31 mouse cellular contexts compared by ENCODE assay signal in genomic region chr3:40691566-40691965, GRCm38 (mm10). TPM values are rescaled to one million over a fixed set of nuclear protein-coding genes. Genes with fewer than 3 reads are reported as not detected.
DNase-seq lines count a peak whose midpoint lies in the region; ATAC-seq and TF ChIP-seq lines count a peak whose summit lies in the region.
"Had no signal": no experiment of that assay in that cellular context is flagged by ENCODE, and none has a peak within 500 bp of the region (broad histone marks: within the 10 kb centered on the region; RNA-seq: fewer than 3 reads in every experiment).

No protein-coding gene starts in this region.

- DNase-seq in midbrain, embryonic 10.5 days (ENCODE audit: low spot score) = no peak
- DNase-seq in cerebellum, adult 18-20 months = peak; percentile 54 to 65
- DNase-seq in cerebellum, adult 9-11 months = peak; percentile 66
- no peak for DNase-seq in liver, postnatal 0 days
- no peak for DNase-seq in adrenal gland, adult 8-10 months
- DNase-seq: adrenal gland, adult 2 months; gastrocnemius, adult 2 months; kidney, adult 18-20 months; layer of hippocampus, adult 9-11 months; lung, postnatal 36 days; right cerebral cortex, postnatal 14 days; thymus, postnatal 14 days had no signal

- no peak for TF ChIP-seq EP300 in liver, postnatal 0 days (IDR thresholded peaks at IDR 0.05; ENCODE audit: low read depth)

- no peak for TF ChIP-seq CTCF in liver, postnatal 0 days (IDR thresholded peaks at IDR 0.05; ENCODE audit: low read depth)

- 84% methylated on average over 6 of the region's 6 CpGs for WGBS in midbrain, embryonic 10.5 days
- WGBS in midbrain, embryonic 15.5 days = 72% methylated on average over 6 of the region's 6 CpGs
- 75% methylated on average over 6 of the region's 6 CpGs for WGBS in liver, postnatal 0 days (ENCODE audit: insufficient replicate concordance)

- peaks cover 35% of the 10 kb centered on the region for H3K4me1 ChIP-seq in midbrain, embryonic 10.5 days
- H3K4me1 ChIP-seq in midbrain, embryonic 15.5 days = peaks cover 5% of the 10 kb centered on the region
- peaks cover 6% of the 10 kb centered on the region; the same call in 1 of the 2 replicates for H3K4me1 ChIP-seq in liver, postnatal 0 days (ENCODE audit: insufficient read depth)
- H3K4me1 ChIP-seq: embryonic facial prominence, embryonic 12.5 days; limb, embryonic 15.5 days had no signal

- no peaks in the 10 kb centered on the region for H3K27me3 ChIP-seq in midbrain, embryonic 10.5 days (ENCODE audit: low read depth, poor library complexity, severe bottlenecking)
- no peaks in the 10 kb centered on the region for H3K27me3 ChIP-seq in midbrain, embryonic 15.5 days (replicated peaks)
- no peaks in the 10 kb centered on the region for H3K27me3 ChIP-seq in liver, postnatal 0 days (ENCODE audit: insufficient read depth, low read length)
- H3K27me3 ChIP-seq: embryonic facial prominence, embryonic 12.5 days; forebrain, embryonic 12.5 days; limb, embryonic 15.5 days; lung, embryonic 15.5 days; neural tube, embryonic 12.5 days had no signal

- no peak overlapping the region for H3K9ac ChIP-seq in midbrain, embryonic 15.5 days
- no peak overlapping the region for H3K9ac ChIP-seq in liver, postnatal 0 days (replicated peaks)
- H3K9ac ChIP-seq: embryonic facial prominence, embryonic 12.5 days; forebrain, embryonic 12.5 days; limb, embryonic 15.5 days; liver, embryonic 14.5 days; lung, embryonic 15.5 days; neural tube, embryonic 12.5 days had no signal

- H3K4me3 ChIP-seq in midbrain, embryonic 10.5 days = no peak overlapping the region
- H3K4me3 ChIP-seq in midbrain, embryonic 15.5 days = no peak overlapping the region
- H3K4me3 ChIP-seq in liver, postnatal 0 days (ENCODE audit: low read depth, low read length) = no peak overlapping the region
- H3K4me3 ChIP-seq: embryonic facial prominence, embryonic 12.5 days; erythroblast, embryonic 14.5 days; forebrain, embryonic 12.5 days; gastrocnemius, adult 2 months; hindbrain, embryonic 10.5 days; limb, embryonic 15.5 days; lung, embryonic 15.5 days; neural tube, embryonic 12.5 days had no signal

- no peak for ATAC-seq in midbrain, embryonic 15.5 days (replicated peaks)
- no peak for ATAC-seq in granulocyte monocyte progenitor cell, adult 5-6 weeks (replicated peaks; ENCODE audit: poor library complexity, severe bottlenecking)
- ATAC-seq in liver, postnatal 0 days = no peak
- ATAC-seq: inflammation-experienced regulatory T-cells, adult 6 months had no signal

- no peaks in the 10 kb centered on the region for H3K9me3 ChIP-seq in midbrain, embryonic 10.5 days (replicated peaks)
- no peaks in the 10 kb centered on the region for H3K9me3 ChIP-seq in midbrain, embryonic 15.5 days
- no peaks in the 10 kb centered on the region for H3K9me3 ChIP-seq in liver, postnatal 0 days (ENCODE audit: low read length)
- H3K9me3 ChIP-seq: embryonic facial prominence, embryonic 12.5 days; forebrain, embryonic 12.5 days; hindbrain, embryonic 10.5 days; limb, embryonic 15.5 days; lung, embryonic 15.5 days; neural tube, embryonic 12.5 days had no signal

- no peak overlapping the region for H3K4me2 ChIP-seq in midbrain, embryonic 15.5 days
- H3K4me2 ChIP-seq in liver, postnatal 0 days (ENCODE audit: low read depth, low read length) = no peak overlapping the region
- H3K4me2 ChIP-seq: embryonic facial prominence, embryonic 12.5 days; forebrain, embryonic 12.5 days; heart, embryonic 11.5 days; limb, embryonic 15.5 days; lung, embryonic 15.5 days; neural tube, embryonic 12.5 days had no signal

- H3K27ac ChIP-seq in midbrain, embryonic 10.5 days (replicated peaks) = 0 out of 2 replicates have a peak overlapping the region, but pooled peaks have one; percentile 9
- H3K27ac ChIP-seq in midbrain, embryonic 15.5 days = no peak overlapping the region
- no peak overlapping the region for H3K27ac ChIP-seq in liver, postnatal 0 days (ENCODE audit: low read depth)
- H3K27ac ChIP-seq: embryonic facial prominence, embryonic 12.5 days; forebrain, embryonic 12.5 days; gastrocnemius, adult 2 months; hindbrain, embryonic 10.5 days; kidney, postnatal 0 days; limb, embryonic 15.5 days; liver, embryonic 14.5 days; lung, embryonic 15.5 days; neural tube, embryonic 12.5 days; stomach, postnatal 0 days had no signal

- peaks cover 16% of the 10 kb centered on the region; the same call in 1 of the 2 replicates for H3K36me3 ChIP-seq in midbrain, embryonic 10.5 days
- H3K36me3 ChIP-seq in midbrain, embryonic 15.5 days (replicated peaks) = no peaks in the 10 kb centered on the region
- H3K36me3 ChIP-seq in liver, postnatal 0 days (replicated peaks; ENCODE audit: insufficient read depth, low read length) = no peaks in the 10 kb centered on the region
- H3K36me3 ChIP-seq: embryonic facial prominence, embryonic 12.5 days; lung, embryonic 15.5 days had no signal

RNA-seq across cellular contexts. Expression of gene Slc25a31, which starts 17.1 kb away (rescaled TPM):
- polyA plus RNA-seq in midbrain, embryonic 10.5 days (2016; fragmentation: Nextera tagmentation; extraction: Ambion mirVana) = 0.10 and 0.21 TPM in 2 replicates
- 0.31 and 0.32 TPM in 2 replicates for polyA plus RNA-seq in midbrain, embryonic 15.5 days (2015; fragmentation: Nextera tagmentation; extraction: Ambion mirVana)
- total RNA-seq in granulocyte monocyte progenitor cell, adult 5-6 weeks (2014; fragmentation: Nextera tagmentation) = not detected in 2 replicates
- not detected in 2 replicates for total RNA-seq in granulocyte monocyte progenitor cell, adult 5-6 weeks (2017)
- polyA plus RNA-seq in liver, postnatal 0 days (2015; fragmentation: Nextera tagmentation; extraction: Ambion mirVana) = 0.05 and 0.06 TPM in 2 replicates
- under 1 TPM in 1 of 4 experiments, not detected in 3; 0.22 TPM for total RNA-seq in adrenal gland, adult 8-10 months (2022)
- total RNA-seq: gastrocnemius, adult 2 months; left cerebral cortex, adult 18-20 months; megakaryocyte-erythroid progenitor cell, adult 5-6 weeks; MEL had no signal
- polyA plus RNA-seq: adrenal gland, adult 2 months; C2C12; erythroblast, embryonic 14.5 days; inflammation-experienced regulatory T-cells, adult 6 months; large intestine, adult 2 months; stomach, postnatal 0 days had no signal

RNA-seq across cellular contexts. Expression of gene Hspa4l, which starts 52.7 kb away (rescaled TPM):
- 55.1 and 56.1 TPM in 2 replicates for polyA plus RNA-seq in midbrain, embryonic 10.5 days (2016; fragmentation: Nextera tagmentation; extraction: Ambion mirVana)
- polyA plus RNA-seq in midbrain, embryonic 15.5 days (2015; fragmentation: Nextera tagmentation; extraction: Ambion mirVana) = 49.6 and 53.7 TPM in 2 replicates
- 14.8 and 23.1 TPM in 2 replicates for total RNA-seq in granulocyte monocyte progenitor cell, adult 5-6 weeks (2014; fragmentation: Nextera tagmentation)
- 36.2 and 41.4 TPM in 2 replicates for total RNA-seq in granulocyte monocyte progenitor cell, adult 5-6 weeks (2017)
- polyA plus RNA-seq in liver, postnatal 0 days (2015; fragmentation: Nextera tagmentation; extraction: Ambion mirVana) = 7.8 and 11.7 TPM in 2 replicates
- total RNA-seq in adrenal gland, adult 8-10 months (2022) = 100 to 1,000 TPM in 1 of 4 experiments, 10 to 100 TPM in 3; 68.7 to 102 (median 70.5) TPM

Comparison
In these comparisons a context has a peak if more than half of its experiments do, and no peak if none do; other contexts are left out.
1. DNase-seq: peak in cerebellum, adult 18-20 months (2 of 2) and cerebellum, adult 9-11 months (single experiment); none in midbrain, embryonic 10.5 days (single experiment), liver, postnatal 0 days (single experiment) and adrenal gland, adult 8-10 months (single experiment).